Mouse (Mus musculus) lung, postnatal 10 days (tissue): ENCODE results near the gene Lig3.
"Not testable (repeated sequence)": the region's sequence is repeated elsewhere in the genome, so short reads cannot be mapped to it uniquely, and the experiment has no call there.

Experiments
- DNase-seq: peaks from one replicate; pipeline ENCODE4 v3.0.0; 2021

Gene Lig3

GRCm38 (mm10) chr11:82832402-82832801, 51.5 kb downstream of the Lig3 start:
- not testable (repeated sequence) for DNase-seq

GRCm38 (mm10) chr11:82833929-82834328, 53.0 kb downstream of the Lig3 start:
- no peak for DNase-seq

GRCm38 (mm10) chr11:82834359-82834758, 53.5 kb downstream of the Lig3 start:
- DNase-seq, result not testable (repeated sequence)

GRCm38 (mm10) chr11:82835616-82836432, 54.9 kb downstream of the Lig3 start:
- no peak for DNase-seq

- DNase-seq, result no peak
These were observed 56.3 kb downstream of the Lig3 start for GRCm38 (mm10) chr11:82837192-82837591.

GRCm38 (mm10) chr11:82837848-82838247, 56.9 kb downstream of the Lig3 start:
- DNase-seq, result no peak

- DNase-seq, result no peak
These were observed 57.6 kb downstream of the Lig3 start for GRCm38 (mm10) chr11:82838511-82838910.

GRCm38 (mm10) chr11:82844771-82845414, 64.0 kb downstream of the Lig3 start:
- DNase-seq, result no peak

- DNase-seq, result peak; percentile 78
These were observed 64.6 kb downstream of the Lig3 start for GRCm38 (mm10) chr11:82845415-82846078.

GRCm38 (mm10) chr11:82846079-82846436, 65.2 kb downstream of the Lig3 start:
- DNase-seq, result no peak

- DNase-seq, result no peak
These were observed 66.0 kb downstream of the Lig3 start for GRCm38 (mm10) chr11:82846938-82847337.

- no peak for DNase-seq
These were observed 66.7 kb downstream of the Lig3 start for GRCm38 (mm10) chr11:82847571-82848000.

GRCm38 (mm10) chr11:82850259-82850658, 69.4 kb downstream of the Lig3 start:
- no peak for DNase-seq

- DNase-seq, result no peak
These were observed 71.2 kb downstream of the Lig3 start for GRCm38 (mm10) chr11:82852115-82852514.

- no peak for DNase-seq
These were observed 71.6 kb downstream of the Lig3 start for GRCm38 (mm10) chr11:82852540-82852939.

GRCm38 (mm10) chr11:82852958-82853357, 72.0 kb downstream of the Lig3 start:
- no peak for DNase-seq
